Mouse (Mus musculus) brain, embryonic 14.5 days (tissue): ENCODE data around the gene Nicn1.

Experiments
- CTCF ChIP-seq: fragments of 200-500 bp; IDR thresholded peaks from 2 replicates; pipeline ENCODE4 v1.5.1; 2012; ENCODE audit warnings: inconsistent platforms, mild to moderate bottlenecking, moderate library complexity, borderline replicate concordance; ENCODE audit not compliant: insufficient read depth, insufficient read length; ENCODE audit errors: extremely low read depth
- POLR2A ChIP-seq: fragments of 200-500 bp; IDR thresholded peaks from 2 replicates; pipeline ENCODE4 v1.6.1; 2012; ENCODE audit warnings: mild to moderate bottlenecking, inconsistent platforms, borderline replicate concordance; ENCODE audit not compliant: poor library complexity, insufficient read depth, insufficient read length, severe bottlenecking; ENCODE audit errors: extremely low read depth

DNA sequence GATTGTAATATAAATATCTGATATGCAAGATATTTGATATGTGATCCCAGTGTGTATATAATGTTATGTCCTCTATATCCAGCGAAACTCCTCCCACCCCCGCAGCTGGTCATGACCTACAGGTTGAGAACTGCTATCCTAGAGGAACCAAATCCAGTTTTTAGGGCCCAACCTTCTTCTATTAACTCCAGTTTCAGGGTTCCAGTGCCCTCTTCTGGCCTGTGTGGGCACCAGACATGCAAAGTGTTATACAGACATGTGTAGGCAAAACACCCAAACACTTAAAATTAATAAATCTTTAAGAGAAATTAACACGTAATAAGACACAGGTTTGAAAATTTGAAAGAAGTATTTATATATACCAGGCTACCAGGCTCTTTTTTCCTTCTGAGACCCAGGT is 27.3 kb downstream of the Nicn1 start:
- no peak for TF ChIP-seq POLR2A
- TF ChIP-seq CTCF = peak; percentile 25; the same call in 1 of the 2 replicates
